ENCODE assay signal across 8 mouse cellular contexts in the genomic region with DNA sequence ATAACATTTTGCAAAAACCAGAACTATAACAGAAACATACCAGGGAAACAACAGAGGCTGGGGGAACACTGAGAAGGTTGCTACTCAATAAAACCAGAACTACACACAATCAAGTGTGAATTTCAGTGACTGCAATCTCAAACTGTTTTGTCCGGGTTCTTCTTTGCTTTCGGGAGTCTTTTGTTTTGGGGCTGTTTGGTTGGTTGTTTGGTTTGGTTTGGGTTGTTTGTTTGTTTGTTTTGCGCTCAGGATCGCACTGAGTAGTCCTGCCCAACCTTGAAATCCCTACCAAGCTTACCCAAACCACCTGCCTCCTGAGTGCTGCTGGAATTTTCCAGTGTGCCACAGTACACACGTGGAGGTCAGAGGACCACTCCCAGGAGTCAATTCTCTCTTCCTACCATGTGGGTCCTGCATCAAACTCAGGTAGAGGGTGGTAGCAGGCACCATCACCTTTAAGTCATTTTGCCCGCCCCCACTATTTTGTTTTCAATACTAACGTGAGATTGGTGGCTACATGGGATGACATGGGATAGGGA. TPM values are rescaled to one million over a fixed set of nuclear protein-coding genes. Genes with fewer than 3 reads are reported as not detected.
A peak's percentile ranks its signal among the peaks of the same experiment; 100 is the strongest.
DNase-seq lines count a peak whose midpoint lies in the region; ATAC-seq and TF ChIP-seq lines count a peak whose summit lies in the region.

No protein-coding gene starts in this region.

- H3K4me3 ChIP-seq in left cerebral cortex, adult 2 months, result peak overlapping the region; percentile 55
- H3K4me3 ChIP-seq in embryonic facial prominence, embryonic 14.5 days (ENCODE audit: low read depth, low read length), result peak overlapping the region; percentile 44
- peak overlapping the region; percentile 55 for H3K4me3 ChIP-seq in intestine, embryonic 14.5 days (ENCODE audit: low read depth, low read length)
- peak overlapping the region; percentile 37 for H3K4me3 ChIP-seq in myocyte

- ATAC-seq in embryonic facial prominence, embryonic 14.5 days (ENCODE audit: low read depth), result no peak
- ATAC-seq in intestine, embryonic 14.5 days (replicated peaks; ENCODE audit: low FRiP score, low TSS enrichment, low read depth), result 0 out of 2 replicates have a peak, but pooled peaks have one; percentile 11

- TF ChIP-seq POLR2A in myocyte (IDR thresholded peaks at IDR 0.05; ENCODE audit: insufficient read length, low read depth), result no peak

- no peak overlapping the region for H3ac ChIP-seq in myocyte (ENCODE audit: control insufficient read depth, insufficient read length)

- no peak for TF ChIP-seq CTCF in left cerebral cortex, adult 2 months (IDR thresholded peaks at IDR 0.05)

- DNase-seq in left cerebral cortex, adult 2 months (ENCODE audit: extremely low spot score in 1 of 2, low spot score in 2 of 2), result no peak
- DNase-seq in left cerebral cortex, postnatal 36 days (ENCODE audit: low spot score in 2 of 2), result no peak
- DNase-seq in embryonic facial prominence, embryonic 14.5 days (ENCODE audit: low spot score), result no peak
- peak; percentile 58 for DNase-seq in intestine, embryonic 14.5 days (ENCODE audit: low spot score)
- DNase-seq in adrenal gland, postnatal 14 days, result no peak
- DNase-seq in thymus, postnatal 0 days (ENCODE audit: low spot score), result no peak
- DNase-seq in cerebellum, adult 8-10 months, result no peak

- 48% methylated on average over 7 of the region's 7 CpGs for WGBS in embryonic facial prominence, embryonic 14.5 days
- 43% methylated on average over 7 of the region's 7 CpGs for WGBS in intestine, embryonic 14.5 days

- peaks cover 23% of the 10 kb centered on the region for H3K36me3 ChIP-seq in embryonic facial prominence, embryonic 14.5 days (ENCODE audit: control insufficient read depth, insufficient read depth, low read length)
- peaks cover 30% of the 10 kb centered on the region for H3K36me3 ChIP-seq in intestine, embryonic 14.5 days (ENCODE audit: control insufficient read depth, insufficient read depth, low read length)
- no peaks in the 10 kb centered on the region for H3K36me3 ChIP-seq in myocyte (ENCODE audit: control insufficient read depth, insufficient read depth)

- no peaks in the 10 kb centered on the region for H3K27me3 ChIP-seq in embryonic facial prominence, embryonic 14.5 days (replicated peaks; ENCODE audit: control insufficient read depth, insufficient read depth, low read length)
- no peaks in the 10 kb centered on the region for H3K27me3 ChIP-seq in intestine, embryonic 14.5 days (replicated peaks; ENCODE audit: control insufficient read depth, insufficient read depth, low read length)
- no peaks in the 10 kb centered on the region for H3K27me3 ChIP-seq in myocyte (ENCODE audit: control insufficient read depth, insufficient read depth, insufficient read length)

- peak overlapping the region; percentile 56 for H3K4me2 ChIP-seq in embryonic facial prominence, embryonic 14.5 days (ENCODE audit: low read depth, low read length)
- peak overlapping the region; percentile 70; the same call in 1 of the 2 replicates for H3K4me2 ChIP-seq in intestine, embryonic 14.5 days (ENCODE audit: low read length)
- H3K4me2 ChIP-seq in myocyte (ENCODE audit: low read depth), result peak overlapping the region; percentile 72

- H3K79me2 ChIP-seq in myocyte (ENCODE audit: control insufficient read depth, insufficient read depth), result peaks cover 7% of the 10 kb centered on the region

- no peaks in the 10 kb centered on the region for H3K9me3 ChIP-seq in embryonic facial prominence, embryonic 14.5 days (ENCODE audit: control insufficient read depth, low read length)
- no peaks in the 10 kb centered on the region for H3K9me3 ChIP-seq in intestine, embryonic 14.5 days (ENCODE audit: control insufficient read depth, low read length)

- peak overlapping the region; percentile 30 for H3K9ac ChIP-seq in embryonic facial prominence, embryonic 14.5 days (ENCODE audit: low read depth, low read length)
- no peak overlapping the region for H3K9ac ChIP-seq in intestine, embryonic 14.5 days (ENCODE audit: low read length)

- intact Hi-C loops in left cerebral cortex, adult 2 months (cut with DNase I), result loop anchor here (1.0 to 5.0 kb wide), 3 partner anchors 53 to 226 kb away; no protein-coding TSS in a partner anchor
- intact Hi-C loops in left cerebral cortex, postnatal 36 days (cut with DNase I), result loop anchor here (5.0 to 10.0 kb wide), 2 partner anchors 128 to 225 kb away; no protein-coding TSS in a partner anchor

- peak overlapping the region; percentile 69; the same call in 1 of the 2 replicates for H3K27ac ChIP-seq in left cerebral cortex, adult 2 months
- H3K27ac ChIP-seq in embryonic facial prominence, embryonic 14.5 days (replicated peaks; ENCODE audit: low read depth, low read length), result 0 out of 2 replicates have a peak overlapping the region, but pooled peaks have one; percentile 16
- no peak overlapping the region; the same call in 1 of the 2 replicates for H3K27ac ChIP-seq in intestine, embryonic 14.5 days (ENCODE audit: low read depth)

- H3K4me1 ChIP-seq in embryonic facial prominence, embryonic 14.5 days (ENCODE audit: control insufficient read depth, insufficient read depth, low read length), result 0 out of 2 replicates have a peak, but pooled peaks cover 5% of the 10 kb centered on the region
- H3K4me1 ChIP-seq in intestine, embryonic 14.5 days (replicated peaks; ENCODE audit: control insufficient read depth, insufficient read depth, low read length), result peaks cover 4% of the 10 kb centered on the region

TF ChIP-seq in myocyte, 11 proteins besides CTCF, POLR2A, EP300 and RAD21:
- TF ChIP-seq USF1 (IDR thresholded peaks at IDR 0.05; ENCODE audit: low read depth) (no peak), MYOG (IDR thresholded peaks at IDR 0.05; ENCODE audit: control insufficient read depth in 1 of 3, insufficient read depth in 1 of 3, insufficient read length in 2 of 3, low read depth in 2 of 3) (no peak), SRF (IDR thresholded peaks at IDR 0.05; ENCODE audit: control insufficient read depth, insufficient read length, low read depth) (no peak), CEBPB (IDR thresholded peaks at IDR 0.05; ENCODE audit: insufficient read depth, poor library complexity, severe bottlenecking) (no peak), REST (IDR thresholded peaks at IDR 0.05; ENCODE audit: insufficient read depth, insufficient read length) (no peak), MAX (IDR thresholded peaks at IDR 0.05; ENCODE audit: low read depth) (no peak), MYOD1 (IDR thresholded peaks at IDR 0.05; ENCODE audit: control insufficient read depth in 1 of 3, insufficient read length in 2 of 3, low read depth in 2 of 3) (no peak), TCF12 (IDR thresholded peaks at IDR 0.05; ENCODE audit: insufficient read depth, poor library complexity, severe bottlenecking) (no peak), E2F4 (IDR thresholded peaks at IDR 0.05; ENCODE audit: insufficient read depth) (no peak), POLR2AphosphoS2 (IDR thresholded peaks at IDR 0.05; ENCODE audit: insufficient read length, low read depth) (no peak), TCF3 (IDR thresholded peaks at IDR 0.05; ENCODE audit: insufficient read length, low read depth) (no peak)

RNA-seq across cellular contexts. Expression of gene Srl, which starts 0.7 kb away (rescaled TPM):
- total RNA-seq in left cerebral cortex, adult 2 months (2021), result 1 to 10 TPM; 5.1 to 5.9 TPM
- 1 to 10 TPM; 6.7 to 9.6 TPM for total RNA-seq in left cerebral cortex, postnatal 36 days (2021)
- polyA plus RNA-seq in embryonic facial prominence, embryonic 14.5 days (2014; fragmentation: Nextera tagmentation; extraction: Ambion mirVana), result 89.2 and 112 TPM in 2 replicates
- polyA plus RNA-seq in intestine, embryonic 14.5 days (2014; fragmentation: Nextera tagmentation; extraction: Ambion mirVana), result 13.1 and 15.3 TPM in 2 replicates
- 381 TPM for polyA plus RNA-seq in myocyte (2012; fragmentation: generic; extraction: Trizol)
- total RNA-seq in adrenal gland, postnatal 14 days (2021), result 11.5 and 16.2 TPM in 2 replicates
- polyA plus RNA-seq in thymus, postnatal 0 days (2015; fragmentation: Nextera tagmentation; extraction: Ambion mirVana), result 5.6 and 6.9 TPM in 2 replicates

RNA-seq across cellular contexts. Expression of gene Tfap4, which starts 17.3 kb away (rescaled TPM):
- 1 to 10 TPM; 2.9 to 4.3 TPM for total RNA-seq in left cerebral cortex, adult 2 months (2021)
- total RNA-seq in left cerebral cortex, postnatal 36 days (2021), result 1 to 10 TPM; 3.3 TPM
- 16.6 and 17.2 TPM in 2 replicates for polyA plus RNA-seq in embryonic facial prominence, embryonic 14.5 days (2014; fragmentation: Nextera tagmentation; extraction: Ambion mirVana)
- 27.6 and 30.0 TPM in 2 replicates for polyA plus RNA-seq in intestine, embryonic 14.5 days (2014; fragmentation: Nextera tagmentation; extraction: Ambion mirVana)
- 4.0 TPM for polyA plus RNA-seq in myocyte (2012; fragmentation: generic; extraction: Trizol)
- total RNA-seq in adrenal gland, postnatal 14 days (2021), result 5.7 and 9.2 TPM in 2 replicates
- 16.5 and 19.7 TPM in 2 replicates for polyA plus RNA-seq in thymus, postnatal 0 days (2015; fragmentation: Nextera tagmentation; extraction: Ambion mirVana)

RNA-seq across cellular contexts. Expression of gene Glis2, which starts 52.2 kb away (rescaled TPM):
- total RNA-seq in left cerebral cortex, adult 2 months (2021), result 10 to 100 TPM; 12.9 to 16.2 TPM
- 10 to 100 TPM; 12.0 to 13.2 TPM for total RNA-seq in left cerebral cortex, postnatal 36 days (2021)
- polyA plus RNA-seq in embryonic facial prominence, embryonic 14.5 days (2014; fragmentation: Nextera tagmentation; extraction: Ambion mirVana), result 34.7 and 36.3 TPM in 2 replicates
- polyA plus RNA-seq in intestine, embryonic 14.5 days (2014; fragmentation: Nextera tagmentation; extraction: Ambion mirVana), result 29.0 and 31.0 TPM in 2 replicates
- polyA plus RNA-seq in myocyte (2012; fragmentation: generic; extraction: Trizol), result 29.6 TPM
- total RNA-seq in adrenal gland, postnatal 14 days (2021), result 23.7 and 25.1 TPM in 2 replicates
- 3.6 and 5.3 TPM in 2 replicates for polyA plus RNA-seq in thymus, postnatal 0 days (2015; fragmentation: Nextera tagmentation; extraction: Ambion mirVana)
